Mouse (Mus musculus) heart, adult 2 months (tissue): ENCODE results near the gene Elane.

Experiments used
- CTCF ChIP-seq: fragments of 200-600 bp; IDR thresholded peaks from 2 replicates; pipeline ENCODE4 v1.8.1; 2022; ENCODE audit warnings: antibody characterized with exemption, mild to moderate bottlenecking, moderate library complexity
- EP300 ChIP-seq: fragments of 200-500 bp; IDR thresholded peaks from 2 replicates; pipeline ENCODE4 v1.6.1; 2011; ENCODE audit warnings: low read depth, low read length, control low read depth; ENCODE audit not compliant: insufficient read depth
- POLR2A ChIP-seq: fragments of 200-500 bp; IDR thresholded peaks from 2 replicates; pipeline ENCODE4 v1.6.1; 2011; ENCODE audit warnings: mild to moderate bottlenecking, low read depth, low read length, control low read depth; ENCODE audit not compliant: insufficient read depth

DNA sequence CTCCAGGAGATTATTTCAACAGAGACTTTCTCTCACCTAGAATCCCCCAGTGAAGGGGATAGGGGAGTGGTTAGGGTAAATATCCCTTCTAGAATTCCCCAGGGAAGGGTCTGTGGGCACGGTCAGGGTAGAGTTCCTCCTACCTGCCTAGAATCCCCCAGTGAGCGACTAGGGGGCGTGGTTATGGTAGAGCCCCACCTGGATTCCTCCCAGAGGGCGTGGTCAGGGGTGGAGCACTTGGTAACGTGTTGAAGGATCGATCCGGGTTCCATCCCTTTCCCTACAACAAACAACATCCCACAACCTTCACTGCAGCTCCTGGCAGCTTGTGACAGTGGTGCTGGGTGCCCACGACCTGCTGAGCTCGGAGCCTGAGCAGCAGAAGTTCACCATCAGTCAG lies 5.3 kb upstream of the Elane start:
- no peak for TF ChIP-seq POLR2A
- TF ChIP-seq CTCF, result no peak
- TF ChIP-seq EP300, result no peak
